Mouse (Mus musculus) right cerebral cortex, adult 2 months (tissue): Measurements from ENCODE around the gene Rai1.

Experiments used
- DNase-seq, 2 experiments: peaks; one replicate each; pipeline ENCODE4 v3.0.0; 2021 to 2022; ENCODE audit warnings: low spot score in 2 of 2

Gene Rai1

DNA sequence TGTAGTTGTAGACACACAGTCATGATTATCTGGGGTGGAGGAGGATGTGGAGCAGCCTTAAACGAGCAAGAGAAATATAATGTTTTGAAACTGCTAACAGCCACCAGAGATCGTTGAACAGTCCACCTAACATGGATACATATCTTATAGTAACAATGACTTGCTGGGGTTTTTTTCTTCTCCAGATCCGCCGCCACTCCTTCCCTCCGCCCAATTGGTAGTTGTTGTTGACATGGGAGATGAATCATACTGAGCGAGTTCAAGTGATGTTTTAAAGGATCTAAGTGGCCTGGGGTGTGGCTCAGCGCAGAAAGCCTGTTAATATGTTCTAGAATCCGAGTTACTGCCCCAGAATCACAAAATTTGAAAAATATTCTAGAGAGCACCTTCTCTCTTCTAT is 114.8 kb downstream of the Rai1 start:
- no peak for DNase-seq

DNA sequence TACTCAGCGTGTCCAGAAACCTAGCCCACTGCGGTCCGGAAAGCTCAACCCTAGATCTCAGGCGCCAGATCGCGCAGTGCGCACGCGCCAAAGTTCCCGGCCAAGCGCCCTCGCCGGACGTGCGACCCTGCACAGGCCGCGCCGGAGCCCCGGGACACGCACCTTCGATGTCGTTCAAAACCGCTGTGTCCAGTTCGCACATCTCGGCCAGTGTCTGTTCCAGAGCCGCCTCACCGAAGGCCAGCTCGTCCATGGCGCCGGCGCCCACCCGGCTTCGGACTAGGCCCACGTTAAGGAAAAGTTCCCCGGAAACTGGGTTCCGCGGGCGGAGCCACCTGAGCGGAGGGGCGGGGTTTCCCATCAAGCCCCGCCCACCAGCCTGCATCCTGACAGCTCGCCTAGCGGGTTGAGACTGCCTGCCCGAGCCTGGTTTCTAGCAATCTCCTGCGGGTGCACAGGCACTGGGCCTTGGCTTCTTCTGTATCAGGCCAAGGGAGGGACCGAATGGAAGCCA is 115.5 kb downstream of the Rai1 start:
- peak; percentile 86 to 92 for DNase-seq

DNA sequence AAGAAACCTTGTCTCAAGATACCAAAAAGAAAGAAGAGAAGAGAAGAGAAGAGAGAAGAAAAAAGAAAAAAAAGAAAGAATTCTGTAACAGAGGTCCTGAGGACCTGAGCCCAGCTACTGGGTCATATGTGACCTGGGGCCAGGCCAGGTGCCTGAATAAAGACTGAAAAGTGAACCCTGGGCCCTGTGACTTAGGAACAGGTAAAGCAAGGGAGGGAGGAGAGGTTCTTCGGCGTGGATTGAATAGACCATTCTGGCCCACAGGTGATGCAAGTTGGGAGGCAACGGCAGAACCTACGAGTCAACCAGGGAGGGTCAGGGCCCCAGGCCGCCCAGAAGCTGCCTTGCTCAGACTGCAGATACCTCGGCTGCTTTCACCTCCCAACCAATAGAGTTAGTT is 116.6 kb downstream of the Rai1 start:
- DNase-seq: no peak

DNA sequence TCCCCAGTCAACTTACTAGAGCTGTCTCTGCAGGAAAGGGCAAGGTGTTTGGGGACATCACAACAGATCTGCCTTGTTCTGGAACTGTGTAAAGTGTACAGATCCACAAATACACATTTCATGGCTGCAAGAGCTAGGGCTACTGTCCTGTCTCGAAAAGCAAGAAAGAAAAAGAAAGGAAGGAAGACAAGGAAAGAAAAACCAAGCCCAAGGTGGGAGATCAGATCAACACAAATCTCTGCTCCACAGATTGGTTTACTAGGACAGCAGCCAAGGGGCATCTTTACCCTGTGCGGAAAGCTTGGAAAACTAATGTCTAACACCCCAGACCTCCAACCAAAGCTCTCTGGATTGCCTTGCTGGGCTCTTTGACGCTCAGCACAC is 117.3 kb downstream of the Rai1 start:
- DNase-seq: no peak

DNA sequence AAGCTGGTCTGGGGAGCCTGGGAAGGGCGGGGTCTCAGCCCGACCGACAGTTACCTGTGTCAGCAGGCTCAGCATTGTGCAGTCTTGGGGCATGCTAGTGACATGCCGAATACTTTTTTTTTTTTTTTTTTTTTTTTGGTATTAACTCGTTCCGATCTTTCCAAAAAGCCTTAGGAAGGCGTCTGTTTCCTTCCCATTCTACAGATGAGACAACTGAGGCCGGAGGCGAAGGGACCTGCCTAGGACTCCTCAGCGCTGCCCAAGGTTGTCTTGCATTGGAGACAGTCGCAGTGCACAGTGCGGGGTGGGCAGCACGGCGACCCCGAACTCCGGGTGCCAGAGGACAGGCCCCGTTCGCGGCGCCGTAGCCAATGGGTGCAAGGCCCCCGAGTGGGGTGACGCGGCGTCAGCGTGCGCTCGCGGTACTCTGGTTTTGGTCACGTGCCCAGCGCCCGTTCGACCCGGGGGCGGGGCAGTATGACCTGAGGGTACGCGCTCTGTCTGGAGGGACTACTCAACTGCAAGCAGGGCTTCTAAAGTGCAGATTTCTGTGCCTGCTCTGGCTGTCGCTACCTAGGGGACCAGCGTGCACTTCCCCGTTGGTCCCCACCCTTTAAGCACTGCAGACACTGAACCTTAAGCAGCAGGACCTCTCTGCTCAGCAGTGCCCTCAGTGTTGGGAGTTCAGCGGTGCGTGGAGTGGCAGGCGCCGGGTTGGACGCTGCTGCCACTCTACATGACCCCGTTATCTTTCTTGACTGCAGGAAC is 117.8 kb downstream of the Rai1 start, which contains the start of gene Srebf1:
Srebf1 (minus strand) TSS at position 113 of the 768 bp plus-strand sequence.
- peak; percentile 56 to 74 for DNase-seq

DNA sequence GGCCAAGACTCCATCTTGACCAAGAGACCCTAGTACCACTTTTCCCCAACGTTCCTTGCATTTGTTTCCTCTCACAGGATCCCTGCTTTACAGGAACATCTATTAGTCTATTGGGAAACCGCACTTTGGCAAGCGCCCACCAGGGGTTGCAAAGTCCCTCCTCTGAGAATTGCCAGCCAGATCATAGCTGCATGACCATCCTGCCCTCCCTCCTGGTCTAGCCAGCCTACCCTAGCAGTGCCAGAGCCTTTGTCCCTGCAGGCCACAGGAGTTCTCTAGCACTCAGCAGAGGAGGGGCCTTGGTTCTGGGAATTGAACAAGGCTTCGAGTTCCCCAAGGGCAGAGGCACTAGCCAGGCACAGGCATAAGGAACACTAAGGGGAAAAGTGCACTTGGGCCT is 119.9 kb downstream of the Rai1 start:
- no peak for DNase-seq

DNA sequence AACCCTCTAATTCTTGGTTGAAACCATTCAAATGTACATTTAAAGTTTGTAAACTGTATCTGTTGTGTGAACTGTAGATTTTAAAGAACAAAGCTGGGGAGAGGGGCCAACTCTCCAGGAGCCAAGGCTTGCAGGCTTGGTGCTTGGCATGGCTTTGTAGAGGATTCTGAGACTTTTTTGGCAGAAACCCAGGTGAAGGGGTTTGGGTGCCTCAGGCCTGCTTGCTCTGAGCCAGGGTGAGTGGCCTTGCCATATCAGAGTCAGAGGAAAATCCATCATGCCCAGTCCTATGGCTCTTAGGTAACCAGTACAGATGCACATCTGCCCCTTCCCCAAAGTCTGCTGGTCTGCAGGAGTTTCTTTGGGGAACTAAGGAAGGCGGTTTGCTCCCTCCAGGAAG is 121.1 kb downstream of the Rai1 start:
- DNase-seq: no peak

DNA sequence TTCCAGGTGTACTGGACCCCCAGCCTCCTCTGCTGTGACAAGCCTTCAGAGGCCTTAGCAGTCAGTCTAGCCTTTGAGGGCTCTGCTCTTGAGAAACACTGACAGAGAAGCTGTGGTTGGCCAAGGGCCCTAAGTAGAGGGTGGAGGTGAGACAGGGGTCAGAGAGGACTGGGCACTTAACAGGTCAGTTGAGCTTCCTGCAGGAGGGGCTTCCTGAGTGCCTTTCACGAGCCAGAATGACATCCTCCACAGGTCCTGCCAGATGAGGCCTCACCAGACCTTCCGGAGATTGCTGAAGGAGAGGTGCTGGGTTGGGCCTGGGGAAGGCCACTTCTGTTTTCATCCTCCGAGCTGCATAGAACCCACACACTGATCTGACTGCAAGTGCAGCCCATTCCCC is 123.7 kb downstream of the Rai1 start:
- DNase-seq: no peak

DNA sequence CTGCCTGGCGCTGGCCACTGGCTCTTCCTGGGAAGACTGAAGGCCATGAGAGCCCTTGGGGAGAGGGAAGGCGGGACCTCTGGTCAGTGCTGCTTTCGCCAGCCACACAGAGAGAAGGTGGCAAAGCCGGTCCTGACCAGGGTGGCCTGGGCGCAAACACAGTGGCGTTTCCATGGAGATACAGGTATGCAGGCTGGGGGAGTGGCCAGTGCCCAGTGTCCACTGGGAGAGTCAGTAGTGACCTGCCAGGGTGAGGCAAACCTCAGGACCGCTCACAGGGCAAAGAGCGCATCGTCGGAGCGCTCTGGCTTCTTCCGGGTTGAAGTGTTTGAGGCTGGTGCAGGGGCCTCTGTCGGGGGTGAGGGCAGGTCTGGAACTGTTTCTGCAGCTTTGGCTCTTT is 125.0 kb downstream of the Rai1 start:
- no peak for DNase-seq

DNA sequence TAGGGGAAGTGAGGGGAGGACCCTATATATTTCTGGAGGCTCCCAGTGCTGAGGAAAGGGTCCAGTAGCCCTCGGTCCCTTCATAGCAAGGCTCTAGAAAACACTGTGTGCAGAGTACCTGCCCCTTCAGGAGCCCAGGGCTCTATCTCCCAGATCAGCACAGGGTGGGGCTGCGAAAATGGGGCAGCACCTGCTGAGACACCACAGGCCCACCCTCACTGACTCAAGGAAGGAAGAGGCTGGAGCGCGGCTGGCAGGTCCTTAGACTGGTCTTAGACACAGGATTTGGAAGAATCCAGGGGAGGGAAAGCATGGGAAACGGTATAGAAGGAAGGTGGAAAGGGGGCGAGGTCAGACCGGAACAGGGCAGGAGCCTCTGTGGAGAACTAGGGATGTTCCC is 125.7 kb downstream of the Rai1 start:
- no peak for DNase-seq

DNA sequence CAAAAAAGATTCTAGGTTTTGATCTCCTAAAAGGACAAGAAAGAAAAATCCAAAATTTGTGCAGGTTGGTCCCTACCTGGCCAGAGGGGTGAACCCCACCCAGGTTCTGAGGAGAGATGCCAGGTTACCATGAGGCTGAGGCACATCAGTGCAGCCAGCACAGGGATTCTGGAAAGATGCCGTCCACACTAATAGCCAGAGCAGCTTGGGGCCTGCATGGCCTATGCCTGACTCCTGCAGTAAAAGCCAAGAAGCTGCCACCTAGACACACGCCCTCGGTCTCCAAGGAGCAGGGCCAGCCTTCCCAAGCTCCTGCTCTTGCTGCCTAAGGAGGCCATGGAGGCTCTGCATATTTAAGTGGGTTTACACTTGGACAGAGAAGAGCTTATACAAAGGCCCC is 126.5 kb downstream of the Rai1 start:
- DNase-seq: no peak

DNA sequence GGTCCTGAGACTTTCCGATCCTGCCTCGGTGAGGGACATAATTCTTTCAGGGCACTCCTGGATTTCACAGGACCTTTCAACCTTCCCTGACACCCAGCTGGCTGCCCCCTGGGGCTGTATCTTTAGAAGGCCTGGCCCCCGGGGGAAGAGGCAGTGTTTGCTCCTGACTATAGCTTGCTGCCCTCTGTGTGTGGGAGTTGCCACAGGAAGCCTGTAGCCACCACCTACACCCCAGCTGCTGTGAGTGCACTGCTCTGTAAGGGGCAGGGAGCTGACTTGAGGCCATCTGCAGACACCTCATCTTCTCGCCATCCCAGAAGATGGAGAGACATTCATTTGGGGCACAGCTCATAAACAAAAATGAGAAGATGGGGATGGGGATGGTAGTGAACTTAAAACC is 127.1 kb downstream of the Rai1 start:
- no peak for DNase-seq

DNA sequence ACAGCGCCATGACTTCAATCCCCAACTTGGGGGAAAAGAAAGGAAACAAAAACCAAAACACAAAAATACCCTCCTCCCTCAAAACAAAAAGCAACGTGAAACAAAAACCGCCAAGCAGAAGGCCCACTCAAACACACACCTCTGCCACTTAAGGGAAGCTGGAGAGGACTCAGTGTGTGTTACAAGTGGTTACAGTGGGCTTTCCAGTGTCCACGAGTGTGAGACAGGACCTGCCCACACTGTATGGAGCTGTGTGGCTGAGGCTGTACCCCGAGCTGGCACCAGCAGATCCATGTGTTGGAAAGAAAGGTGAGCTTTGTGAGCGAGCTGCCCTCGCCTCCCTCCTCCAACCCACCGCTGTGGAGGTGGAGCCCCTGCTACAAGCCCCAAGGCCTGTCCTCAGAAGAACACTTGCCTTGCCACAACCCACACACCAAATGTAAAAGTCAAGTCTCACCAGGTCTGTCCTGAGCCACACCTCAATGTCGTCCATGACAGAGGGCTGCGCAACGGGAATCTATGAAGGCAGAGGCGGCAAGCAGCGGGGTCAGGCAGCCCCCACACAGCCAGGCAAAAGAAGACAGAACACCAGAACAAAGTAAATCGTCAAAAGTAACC is 127.7 kb downstream of the Rai1 start:
- DNase-seq: no peak

DNA sequence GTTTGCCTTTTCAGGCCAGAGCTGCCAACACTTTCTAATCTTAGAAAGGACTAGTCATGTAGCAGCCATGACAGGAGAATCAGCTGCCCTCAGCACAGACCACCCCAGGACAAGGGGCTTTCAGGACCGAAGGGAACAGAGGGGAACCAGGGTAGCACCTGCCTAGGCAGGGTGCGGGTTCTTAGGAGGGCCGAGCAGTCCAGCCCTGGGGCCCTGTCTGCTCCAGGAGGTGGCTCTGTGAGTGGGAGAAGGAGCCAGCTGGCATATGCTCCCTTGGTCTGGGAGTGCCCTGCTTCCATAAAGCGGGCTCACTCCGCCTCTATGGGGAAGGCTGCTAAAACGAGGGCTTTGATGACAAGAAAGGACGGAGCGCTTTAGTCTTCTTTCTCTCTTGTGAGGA is 128.4 kb downstream of the Rai1 start:
- no peak for DNase-seq

DNA sequence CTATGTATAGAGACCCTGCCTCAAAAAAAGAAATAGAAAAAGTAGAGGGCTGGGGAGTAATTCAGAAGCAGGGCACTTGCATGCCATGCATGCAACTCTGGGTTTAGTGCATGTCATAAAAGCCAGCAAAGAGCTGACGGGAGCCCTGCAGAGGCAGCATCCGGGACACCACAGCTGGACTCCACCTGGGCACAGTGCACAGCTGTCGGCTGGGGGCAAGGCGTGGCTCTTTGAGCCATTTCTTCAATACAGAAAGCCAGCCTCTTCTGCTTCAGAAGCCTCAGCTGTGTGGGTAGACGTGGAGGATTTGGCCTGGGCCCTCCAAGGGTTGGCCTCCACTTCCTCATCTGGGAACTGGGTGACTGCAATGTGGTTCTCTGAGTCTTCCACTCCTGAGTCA is 130.5 kb downstream of the Rai1 start:
- DNase-seq: no peak

DNA sequence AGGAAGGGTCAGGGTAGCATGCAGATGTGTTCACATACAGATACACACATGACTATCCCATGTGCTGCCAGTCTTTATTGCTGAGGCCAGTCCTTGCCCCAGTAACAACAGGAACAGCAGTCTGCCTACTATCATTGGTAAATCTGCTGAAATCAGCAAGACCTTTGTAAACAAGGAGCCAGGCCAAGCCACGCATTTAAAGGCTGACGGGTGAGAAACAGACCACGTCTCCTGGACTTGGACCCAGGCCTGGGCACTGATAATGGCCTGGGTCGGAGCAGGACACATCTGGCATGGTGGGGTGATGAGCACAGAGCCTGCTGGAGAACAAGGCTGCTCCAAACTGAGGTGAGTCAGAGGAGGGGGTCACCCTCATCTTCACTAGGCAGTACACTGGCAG is 135.7 kb downstream of the Rai1 start:
- no peak for DNase-seq

DNA sequence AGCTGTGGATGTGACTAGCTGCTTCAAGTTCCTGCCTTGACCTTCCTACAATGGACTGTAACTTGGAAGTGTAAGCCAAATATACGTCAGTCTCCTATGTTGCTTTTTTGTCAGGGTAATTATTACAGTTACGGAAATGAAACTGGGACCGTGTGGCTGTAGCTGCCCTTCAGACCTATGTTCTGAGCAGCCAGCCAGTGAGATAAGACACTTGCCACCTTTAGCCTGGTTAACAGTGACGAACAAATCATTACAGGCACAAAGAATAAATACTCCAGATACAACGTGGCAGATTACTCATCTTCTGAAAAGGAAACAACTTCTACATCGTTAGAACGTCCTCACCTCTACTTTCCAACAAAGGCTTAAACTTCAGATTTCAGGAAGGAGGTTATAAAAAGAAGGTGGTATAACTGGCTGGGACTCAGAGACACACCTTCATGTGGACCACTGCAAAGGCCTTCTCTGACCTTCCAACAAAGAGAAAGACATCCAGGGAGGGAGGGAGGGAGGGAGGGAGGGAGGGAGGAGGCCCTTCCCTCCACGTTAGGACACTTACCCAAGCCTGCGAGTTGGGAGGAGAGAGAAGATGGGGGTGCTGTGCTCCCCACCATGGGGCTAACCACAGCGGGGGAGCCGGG is 139.8 kb downstream of the Rai1 start:
- DNase-seq: no peak

DNA sequence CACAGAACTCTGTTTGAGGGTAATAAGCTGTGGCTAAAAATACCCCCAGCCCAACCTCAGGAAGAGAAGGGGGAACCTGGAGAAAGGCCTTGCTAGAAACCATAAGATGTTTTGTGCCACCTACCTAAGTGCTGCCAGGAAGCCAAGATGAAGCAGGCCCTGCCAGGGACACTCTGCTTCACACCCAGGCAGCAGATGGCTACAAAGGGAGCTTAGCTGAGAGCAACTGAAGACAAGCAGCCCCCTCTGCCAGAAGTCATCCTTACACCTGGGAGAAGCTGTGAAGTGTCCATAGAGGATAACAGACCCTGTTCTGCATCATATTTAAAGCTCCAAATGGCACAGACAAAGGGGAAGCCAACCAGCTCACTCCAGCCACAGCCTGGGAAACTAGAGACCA is 141.3 kb downstream of the Rai1 start:
- peak in 1 of 2 experiments; percentile 43 for DNase-seq

DNA sequence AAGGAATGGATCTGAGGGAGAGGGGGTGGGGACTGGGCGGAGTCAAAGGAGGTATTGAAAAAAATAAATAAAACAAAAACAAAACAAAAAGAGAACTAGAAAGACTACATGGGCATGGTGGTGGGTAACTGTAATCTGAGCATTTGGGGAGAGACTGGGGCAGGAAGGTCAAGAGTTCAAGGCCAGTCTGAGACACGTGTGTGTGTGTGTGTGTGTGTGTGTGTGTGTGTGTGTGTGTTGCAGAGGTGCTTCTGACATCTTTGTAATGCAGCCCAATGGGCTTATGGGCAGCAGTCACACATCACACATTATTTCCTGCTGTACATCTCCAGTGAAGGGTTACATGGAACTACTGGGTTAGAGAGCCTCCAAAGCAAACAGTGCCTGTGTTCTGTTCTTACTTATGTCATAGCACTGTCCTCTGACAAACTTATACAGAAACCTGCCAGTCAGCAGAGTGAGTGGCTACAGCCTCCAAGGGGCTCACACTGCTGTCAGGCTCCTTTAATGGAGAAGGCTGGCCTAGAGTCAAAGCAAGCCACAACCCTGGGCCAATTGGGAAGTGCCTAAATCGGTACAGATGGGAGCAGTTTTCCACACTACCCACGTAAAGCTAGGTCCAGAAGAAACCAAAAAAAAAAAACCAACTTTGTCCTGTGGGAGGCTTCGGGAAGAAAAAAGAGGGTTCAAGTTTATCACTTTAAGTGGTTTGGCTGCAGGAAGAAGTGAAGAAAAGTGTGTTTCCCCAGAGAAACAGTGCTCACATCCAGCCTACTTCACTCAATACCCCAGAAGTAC is 143.1 kb downstream of the Rai1 start:
- DNase-seq: no peak
